Mouse (Mus musculus) small intestine, adult 2 months (tissue): Measurements from ENCODE around the gene Rps21. TPM values are rescaled to one million over a fixed set of nuclear protein-coding genes. Genes with fewer than 3 reads are reported as not detected.
"Not testable (repeated sequence)": the region's sequence is repeated elsewhere in the genome, so short reads cannot be mapped to it uniquely, and the experiment has no call there.

Experiments used
- H3K27ac ChIP-seq: fragments of 200-500 bp; 2 replicates; pipeline ENCODE4 v1.5.1; 2012; ENCODE audit warnings: low read depth, low read length, control low read depth, inconsistent platforms; ENCODE audit not compliant: insufficient read depth
- H3K27me3 ChIP-seq: fragments of 200-500 bp; 2 replicates; pipeline ENCODE4 v1.6.1; 2012; ENCODE audit warnings: mild to moderate bottlenecking, moderate library complexity, low read length, inconsistent platforms; ENCODE audit not compliant: control insufficient read depth, insufficient read depth
- H3K36me3 ChIP-seq: fragments of 200-500 bp; 2 replicates; pipeline ENCODE4 v1.6.1; 2012; ENCODE audit warnings: mild to moderate bottlenecking, low read length, control low read depth, inconsistent platforms; ENCODE audit not compliant: control insufficient read depth, insufficient read depth
- H3K4me1 ChIP-seq: fragments of 200-500 bp; 2 replicates; pipeline ENCODE4 v1.6.1; 2012; ENCODE audit warnings: low read length, inconsistent platforms, mixed read lengths; ENCODE audit not compliant: control insufficient read depth, insufficient read depth, insufficient read length
- H3K4me3 ChIP-seq: fragments of 200-500 bp; 2 replicates; pipeline ENCODE4 v1.5.1; 2012; ENCODE audit warnings: low read depth, mild to moderate bottlenecking, control low read depth, inconsistent platforms, low read length, moderate library complexity
- CTCF ChIP-seq: fragments of 200-500 bp; IDR thresholded peaks from 2 replicates; pipeline ENCODE4 v1.5.1; 2012; ENCODE audit warnings: low read depth, mild to moderate bottlenecking, control low read depth, inconsistent platforms, low read length, moderate library complexity, mixed read lengths; ENCODE audit not compliant: insufficient replicate concordance, insufficient read length; ENCODE audit errors: extremely low read depth
- POLR2A ChIP-seq: fragments of 200-500 bp; IDR thresholded peaks from 2 replicates; pipeline ENCODE4 v1.6.1; 2012; ENCODE audit warnings: low read depth, mild to moderate bottlenecking, control low read depth, inconsistent platforms, low read length, moderate library complexity
- WGBS: fragments of 180-500 bp; shearing (Covaris S2); methylation state at CpG from one replicate; pipeline ENCODE4 v1.1.7; 2018; 5-methylcytosine and 5-hydroxymethylcytosine counted together
- polyA plus RNA-seq: library from polyadenylated mRNA; depleted of rRNA; stranded (reverse); fragments of >200 nt; gene quantifications from 2 replicates; pipeline ENCODE4 v1.2.3, GENCODE M21; 2012

Gene Rps21
- polyA plus RNA-seq, 1 experiment, result 2,413 TPM

DNA sequence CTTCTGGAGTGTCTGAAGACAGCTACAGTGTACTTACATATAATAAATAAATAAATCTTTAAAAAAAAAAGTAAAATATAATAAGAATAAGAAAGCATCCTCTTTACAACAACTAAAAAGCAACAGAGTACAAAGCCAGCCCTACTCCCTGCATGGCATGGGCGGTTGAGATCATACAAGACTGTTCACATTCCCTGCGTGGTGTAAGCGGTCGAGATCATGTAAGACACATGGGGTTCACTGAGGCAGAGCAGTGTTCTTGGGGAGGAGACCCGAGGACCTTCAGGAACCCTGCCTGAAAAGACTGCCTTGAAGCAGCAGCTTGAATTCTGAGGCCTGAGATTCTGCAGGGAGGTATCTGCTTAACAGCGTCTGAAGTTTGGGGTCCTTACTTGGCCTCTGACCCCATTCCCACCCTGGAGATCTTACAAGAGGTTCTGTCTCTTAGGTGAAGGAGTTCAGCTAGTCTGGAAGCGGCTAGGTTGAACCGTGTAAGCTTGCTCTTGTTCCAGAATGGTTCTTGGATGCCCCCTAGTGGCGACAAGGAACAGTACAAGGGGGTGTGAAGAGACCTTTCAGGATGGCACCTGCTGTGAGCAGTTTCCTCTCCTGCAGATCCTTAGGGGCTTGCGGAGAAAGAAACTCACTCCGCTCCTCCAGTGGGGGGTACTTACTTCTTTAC, 6.1 kb upstream of the Rps21 start:
- H3K27me3 ChIP-seq, result no peaks in the 10 kb centered on the region
- WGBS, result 25% methylated on average over 11 of the region's 11 CpGs
- H3K27ac ChIP-seq, result no peak overlapping the region
- H3K36me3 ChIP-seq, result no peaks in the 10 kb centered on the region
- no peak overlapping the region for H3K4me3 ChIP-seq
- TF ChIP-seq CTCF (peak; percentile 88; the same call in 1 of the 2 replicates), POLR2A (no peak)
- peaks cover 9% of the 10 kb centered on the region for H3K4me1 ChIP-seq

DNA sequence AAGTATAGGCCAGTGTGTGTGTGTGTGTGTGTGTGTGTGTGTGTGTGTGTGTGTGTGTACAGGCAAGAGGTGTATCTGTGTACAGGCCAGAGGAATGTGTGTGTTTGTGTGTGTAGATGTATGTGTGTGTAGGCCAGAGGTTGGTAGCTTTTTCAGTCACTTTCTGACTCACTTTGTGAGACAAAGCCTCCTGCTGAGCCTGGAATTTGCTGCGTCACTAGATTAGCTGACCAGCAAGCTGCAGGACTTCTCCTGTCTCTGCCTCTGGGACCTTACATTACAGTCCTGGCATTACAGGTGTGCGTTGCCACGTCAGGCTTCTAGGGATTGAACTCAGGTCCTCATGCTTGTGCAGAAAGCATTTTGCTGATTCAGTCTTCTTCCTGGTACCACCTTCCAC, 5.3 kb upstream of the Rps21 start:
- H3K4me3 ChIP-seq, result no peak overlapping the region
- no peaks in the 10 kb centered on the region for H3K36me3 ChIP-seq
- WGBS, result 75% methylated on average over 3 of the region's 3 CpGs
- no peak overlapping the region for H3K27ac ChIP-seq
- TF ChIP-seq CTCF (no peak), POLR2A (no peak)
- H3K4me1 ChIP-seq, result peaks cover 12% of the 10 kb centered on the region
- H3K27me3 ChIP-seq, result no peaks in the 10 kb centered on the region

DNA sequence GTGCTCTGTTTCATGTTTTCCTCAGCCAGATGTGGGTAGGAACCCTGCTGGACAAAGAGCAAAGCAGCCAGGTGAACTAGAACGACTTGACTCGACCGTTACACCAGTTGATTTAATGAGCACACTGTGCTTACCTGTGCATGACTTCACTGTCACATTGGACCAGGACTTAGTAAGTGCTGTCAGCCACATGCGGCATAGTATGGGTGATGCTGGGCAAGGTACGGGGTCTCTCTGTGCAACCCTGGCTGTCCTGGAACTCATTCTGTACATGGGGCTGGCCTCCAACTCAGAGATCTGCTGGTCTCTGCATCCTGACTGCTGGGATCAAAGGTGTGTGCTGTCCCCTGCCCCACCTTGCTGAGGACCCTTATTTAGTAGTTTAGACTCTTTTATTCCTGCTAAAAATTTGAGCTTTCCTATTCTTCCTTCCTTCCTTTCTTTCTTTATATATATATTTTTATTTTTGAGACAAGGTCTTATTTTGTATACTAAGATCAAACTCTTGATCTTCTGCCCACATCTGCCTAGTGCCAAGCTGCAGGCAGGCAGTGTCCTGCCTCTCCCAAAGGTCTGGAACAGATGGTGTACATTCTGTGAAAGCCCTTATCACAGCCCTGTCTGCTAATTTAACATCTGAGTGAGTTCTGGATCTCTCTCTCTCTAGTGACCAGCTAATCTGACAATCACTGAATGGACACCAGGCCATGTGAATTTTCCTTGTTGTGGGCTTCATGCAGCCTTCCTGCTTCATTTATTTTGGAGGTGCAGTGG, 2.6 kb upstream of the Rps21 start:
- TF ChIP-seq CTCF (no peak), POLR2A (no peak)
- Histone ChIP-seq H3K4me1 (peaks cover 5% of the 10 kb centered on the region), H3K27me3 (no peaks in the 10 kb centered on the region), H3K4me3 (no peak overlapping the region), H3K36me3 (peaks cover 7% of the 10 kb centered on the region), H3K27ac (no peak overlapping the region)
- WGBS, result 85% methylated on average over 5 of the region's 5 CpGs

DNA sequence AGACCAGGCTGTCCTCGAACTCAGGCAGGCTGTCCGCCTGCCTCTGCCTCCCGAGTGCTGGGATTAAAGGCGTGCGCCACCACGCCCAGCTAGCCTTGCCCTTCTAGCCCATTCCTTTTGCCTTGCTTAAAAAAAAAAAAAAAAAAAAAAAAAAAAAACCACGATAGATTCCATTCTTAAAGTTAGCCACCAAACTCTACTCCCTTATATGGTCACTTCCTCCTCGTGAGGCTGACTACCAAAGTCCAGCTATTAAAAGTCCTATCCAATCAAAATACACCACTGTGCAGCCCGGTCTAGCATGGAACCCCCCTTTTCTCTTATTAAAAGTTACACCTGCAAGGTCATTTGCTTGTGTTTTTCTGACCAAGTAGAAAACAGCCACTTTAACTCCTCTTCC, 1.5 kb upstream of the Rps21 start:
- Histone ChIP-seq H3K27ac (0 out of 2 replicates have a peak overlapping the region, but pooled peaks have one; percentile 64), H3K4me1 (peaks cover 4% of the 10 kb centered on the region), H3K27me3 (no peaks in the 10 kb centered on the region), H3K36me3 (peaks cover 14% of the 10 kb centered on the region), H3K4me3 (no peak overlapping the region)
- TF ChIP-seq CTCF, result no peak
- TF ChIP-seq POLR2A, result no peak
- 52% methylated on average over 9 of the region's 9 CpGs for WGBS

DNA sequence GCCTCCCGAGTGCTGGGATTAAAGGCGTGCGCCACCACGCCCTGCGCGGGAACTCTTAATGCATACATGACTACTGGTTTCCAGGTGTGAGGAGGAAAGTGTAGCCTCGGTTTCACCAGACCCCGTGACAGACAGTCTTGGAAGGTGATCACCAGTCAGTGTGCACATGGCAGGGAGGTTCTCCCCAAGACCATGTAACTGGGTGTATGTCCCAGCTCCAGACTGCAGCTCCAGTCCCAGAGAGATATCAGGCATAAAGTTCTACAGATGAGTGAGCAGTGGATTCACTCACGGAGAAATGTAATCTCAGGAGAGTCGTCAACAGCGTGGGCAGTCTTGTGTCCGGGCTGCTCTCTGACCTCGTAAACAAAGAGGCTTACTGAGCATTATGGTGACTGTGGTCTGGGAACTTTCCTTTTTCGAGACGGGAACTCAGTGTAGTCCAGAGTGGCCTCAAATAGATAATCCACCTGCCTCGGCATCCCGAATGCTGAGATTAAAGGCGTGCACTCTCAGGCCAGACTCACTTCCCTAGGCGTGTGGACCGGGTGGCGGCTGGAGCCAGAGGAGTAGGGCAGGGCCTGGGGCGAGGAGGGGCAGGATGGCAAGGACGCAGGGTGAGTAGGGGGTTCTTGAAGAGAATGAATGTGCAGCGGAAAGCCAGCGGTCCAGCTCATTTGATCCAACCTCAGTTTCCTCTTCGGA, 729 bp upstream of the Rps21 start:
- WGBS, result 17% methylated on average over 26 of the region's 26 CpGs
- Histone ChIP-seq H3K4me1 (peaks cover 4% of the 10 kb centered on the region), H3K27ac (peak overlapping the region; percentile 64), H3K27me3 (no peaks in the 10 kb centered on the region), H3K4me3 (peak overlapping the region; percentile 64), H3K36me3 (peaks cover 19% of the 10 kb centered on the region)
- TF ChIP-seq CTCF, result no peak
- TF ChIP-seq POLR2A, result no peak

DNA sequence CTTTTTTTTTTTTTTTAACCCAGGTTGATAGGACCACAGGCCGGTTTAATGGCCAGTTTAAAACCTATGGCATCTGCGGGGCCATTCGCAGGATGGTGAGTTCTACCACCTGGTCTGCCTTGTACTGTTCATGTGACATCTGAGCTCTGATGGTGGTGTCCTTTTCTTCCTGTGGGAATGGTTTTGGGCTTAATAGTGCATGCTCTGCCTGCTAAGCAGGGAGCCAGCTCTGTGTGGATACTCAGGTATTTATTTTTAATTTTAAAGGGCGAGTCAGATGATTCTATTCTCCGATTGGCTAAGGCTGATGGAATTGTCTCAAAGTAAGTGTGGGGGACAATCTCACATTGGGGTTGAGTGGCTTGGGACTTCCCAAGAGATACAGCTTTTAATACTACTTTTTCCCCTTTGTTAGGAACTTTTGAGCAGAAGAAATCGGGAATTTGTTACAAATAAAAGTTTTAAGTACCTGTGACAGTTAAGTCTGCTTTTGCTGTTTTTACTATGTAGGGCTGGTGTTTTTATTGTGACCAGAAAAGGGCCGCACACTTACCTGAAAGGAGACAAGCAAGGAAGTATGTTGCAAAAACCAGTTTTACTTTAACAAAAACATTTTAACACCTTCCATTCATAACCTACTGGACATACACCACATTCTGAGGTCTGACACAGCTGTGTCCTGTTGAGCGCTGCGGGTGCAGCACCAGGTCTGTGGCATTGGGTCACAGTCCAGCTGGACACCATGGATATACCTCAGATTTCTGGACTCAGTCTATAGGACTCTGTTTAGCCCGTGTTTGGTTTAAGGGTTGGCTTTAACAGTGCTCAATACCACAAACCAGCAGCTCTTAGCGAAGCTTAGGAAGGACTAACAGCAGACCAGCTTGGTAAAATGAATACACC, 1.0 kb downstream of the Rps21 start:
- Histone ChIP-seq H3K27me3 (no peaks in the 10 kb centered on the region), H3K27ac (0 out of 2 replicates have a peak overlapping the region, but pooled peaks have one; percentile 29), H3K4me1 (peaks cover 4% of the 10 kb centered on the region), H3K36me3 (peaks cover 33% of the 10 kb centered on the region), H3K4me3 (peak overlapping the region; percentile 83)
- no peak for TF ChIP-seq POLR2A
- no peak for TF ChIP-seq CTCF
- WGBS, result 41% methylated on average over 11 of the region's 11 CpGs

DNA sequence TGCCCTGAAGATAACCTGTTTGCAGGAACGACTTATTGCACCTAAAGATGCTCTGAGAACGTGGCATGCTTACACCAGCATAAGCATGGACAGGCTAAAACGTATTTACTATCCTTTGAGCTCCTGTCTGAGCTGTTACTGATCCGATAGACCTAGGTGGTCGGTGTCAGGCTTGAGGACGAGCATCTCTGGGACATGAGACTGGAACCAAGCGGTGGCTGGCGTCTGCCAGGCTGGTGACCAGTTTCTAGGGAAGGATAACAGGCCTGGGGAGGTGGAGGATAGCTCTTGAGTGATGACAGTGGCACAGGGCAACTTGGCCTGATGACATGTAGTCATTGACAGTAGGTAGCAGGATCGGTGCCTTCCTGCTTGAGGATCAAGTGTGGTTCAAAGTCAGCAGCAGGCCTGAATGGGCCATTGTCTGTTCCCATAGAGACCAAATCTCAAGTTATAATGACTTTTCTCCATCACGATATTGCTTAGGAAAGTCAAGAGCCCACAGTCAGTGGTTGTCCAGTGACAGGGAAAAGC, 1.8 kb downstream of the Rps21 start:
- H3K36me3 ChIP-seq, result peaks cover 40% of the 10 kb centered on the region
- H3K4me1 ChIP-seq, H3K27me3 ChIP-seq, H3K27ac ChIP-seq, H3K4me3 ChIP-seq: not testable (repeated sequence)
- 64% methylated on average over 10 of the region's 10 CpGs for WGBS

DNA sequence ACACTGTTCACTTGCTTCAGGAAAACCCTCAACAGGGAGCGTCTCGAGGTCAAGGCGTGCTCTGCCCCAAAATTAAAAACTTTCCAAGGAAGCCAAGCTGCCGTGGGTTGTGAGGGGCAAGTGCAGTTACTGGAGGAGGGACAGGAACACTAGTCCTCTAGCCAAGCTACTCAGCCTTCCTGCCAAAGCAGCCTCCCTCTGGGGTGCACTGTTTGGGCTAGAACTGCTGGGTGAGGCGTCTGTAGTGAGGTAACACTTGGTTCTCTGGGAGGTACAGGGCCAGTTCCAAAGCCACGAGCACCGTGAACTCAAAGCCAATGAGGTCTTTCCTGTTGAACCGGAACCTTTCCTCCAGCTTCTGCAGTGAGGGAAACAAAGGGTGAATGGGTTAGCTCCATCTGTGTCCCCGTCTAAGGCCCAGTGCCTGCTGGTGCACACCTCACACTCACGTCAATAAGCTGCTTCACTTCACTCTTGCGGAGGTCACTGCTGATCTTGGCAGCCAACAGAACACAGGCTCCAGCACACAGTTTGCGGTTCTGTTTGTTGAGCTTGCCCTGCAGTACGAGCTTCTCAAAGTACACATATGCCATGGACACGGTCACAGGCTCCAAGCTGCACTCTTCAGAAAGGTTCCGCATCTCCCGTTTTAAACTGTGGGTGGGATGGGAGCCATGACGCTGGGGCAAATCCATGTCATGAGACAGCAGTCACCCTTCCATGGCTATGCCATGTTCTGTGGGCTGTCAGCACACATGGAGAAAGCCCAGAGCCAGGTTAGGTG, 2.8 kb downstream of the Rps21 start:
- not testable (repeated sequence) for H3K27ac ChIP-seq, H3K4me1 ChIP-seq, H3K27me3 ChIP-seq, H3K4me3 ChIP-seq
- H3K36me3 ChIP-seq, result peaks cover 44% of the 10 kb centered on the region
- WGBS, result 68% methylated on average over 17 of the region's 17 CpGs
